Mouse (Mus musculus): ENCODE measurements around the gene Gm11938. TPM values are rescaled to one million over a fixed set of nuclear protein-coding genes. Genes with fewer than 3 reads are reported as not detected.
"Not testable (repeated sequence)": the region's sequence is repeated elsewhere in the genome, so short reads cannot be mapped to it uniquely, and the experiment has no call there.

The Gm11938 gene
- total RNA-seq (2015) (not detected in 2 replicates), total RNA-seq (2017) (not detected in 2 replicates)

DNA sequence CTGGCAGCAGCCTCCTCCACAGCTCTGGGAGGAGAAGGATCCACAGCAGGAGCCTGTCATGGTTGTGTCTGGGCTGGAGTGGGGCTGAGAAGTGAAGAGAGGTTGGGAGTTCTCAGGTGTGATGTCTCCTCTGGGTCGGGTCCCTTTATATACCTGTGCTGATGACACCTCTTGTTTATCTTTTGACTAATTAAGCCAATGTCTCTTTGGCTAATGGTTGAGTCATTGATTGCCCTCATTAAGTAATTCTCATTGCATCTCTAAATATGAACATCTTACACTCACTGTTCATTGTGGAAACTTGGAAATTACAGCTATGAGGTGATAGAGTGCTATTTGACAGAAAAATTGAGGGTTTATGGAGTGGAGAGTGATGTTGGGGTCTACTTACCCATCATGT, at the start of gene Gm11938:
Gm11938 (minus strand) TSS at position 101 of the 400 bp plus-strand sequence.
- not testable (repeated sequence) for ATAC-seq (ENCODE audit: poor library complexity, severe bottlenecking)

DNA sequence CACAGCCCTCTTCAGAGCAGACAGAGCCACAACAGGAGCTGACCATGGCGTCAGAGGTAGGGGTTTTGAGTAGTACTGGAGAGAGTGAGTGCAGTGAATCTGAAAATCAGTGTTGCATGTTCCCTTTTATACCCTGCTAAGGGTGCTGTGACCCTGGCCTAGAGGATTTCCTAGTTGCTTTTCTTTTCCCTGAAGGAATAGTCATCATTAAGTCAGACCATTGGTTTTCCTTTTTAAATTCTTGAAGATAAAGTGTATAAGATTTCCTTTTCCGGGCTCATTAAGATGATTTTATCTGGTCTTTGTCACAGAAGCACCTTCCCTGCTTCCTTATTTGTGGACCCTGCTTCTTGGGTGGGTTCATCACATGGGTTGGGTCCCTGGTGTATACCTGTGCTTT, 47.0 kb upstream of the Gm11938 start, which contains the start of gene Gm11555:
Gm11555 (minus strand) TSS at position 101 of the 400 bp plus-strand sequence.
- ATAC-seq (ENCODE audit: poor library complexity, severe bottlenecking), result no peak

DNA sequence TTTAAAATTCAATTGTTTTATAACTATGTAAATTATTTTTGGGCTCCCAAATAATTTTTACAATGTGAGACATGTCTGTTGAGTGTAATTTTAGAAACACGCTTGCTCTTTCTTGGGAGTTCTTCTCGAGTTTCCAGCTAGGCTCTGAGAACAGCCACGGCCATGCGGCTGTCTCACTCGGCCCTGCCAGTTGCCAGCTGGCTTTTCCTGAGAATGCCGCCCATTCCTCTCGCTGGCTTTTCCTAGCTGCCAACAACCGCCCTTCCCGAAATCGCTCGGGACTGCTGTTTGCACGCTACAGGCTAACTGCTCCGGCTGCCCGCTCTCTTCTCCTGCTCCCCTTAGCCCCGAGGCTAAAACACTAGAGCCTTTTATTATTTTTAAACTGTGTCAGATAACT, 43.3 kb upstream of the Gm11938 start:
- no peak for ATAC-seq (ENCODE audit: poor library complexity, severe bottlenecking)

DNA sequence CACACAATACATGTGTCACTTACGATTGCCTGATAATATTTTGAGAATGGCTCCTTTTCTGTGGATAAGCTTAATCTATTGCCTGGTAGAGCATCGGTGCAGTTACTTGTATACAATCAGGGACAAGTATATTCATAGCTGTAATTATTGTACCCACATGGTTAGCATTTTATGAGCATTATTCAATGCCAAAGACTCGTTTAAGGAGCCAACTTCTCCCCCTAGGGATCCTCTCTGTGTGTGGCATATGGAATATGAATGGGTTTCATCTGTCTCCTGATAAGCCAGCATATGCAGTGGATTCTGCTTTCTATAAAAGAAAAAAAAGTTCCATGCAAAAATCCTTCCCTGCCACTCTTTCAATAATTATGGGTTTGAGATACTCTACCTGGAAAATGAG, 41.2 kb upstream of the Gm11938 start:
- no peak for ATAC-seq (ENCODE audit: poor library complexity, severe bottlenecking)

DNA sequence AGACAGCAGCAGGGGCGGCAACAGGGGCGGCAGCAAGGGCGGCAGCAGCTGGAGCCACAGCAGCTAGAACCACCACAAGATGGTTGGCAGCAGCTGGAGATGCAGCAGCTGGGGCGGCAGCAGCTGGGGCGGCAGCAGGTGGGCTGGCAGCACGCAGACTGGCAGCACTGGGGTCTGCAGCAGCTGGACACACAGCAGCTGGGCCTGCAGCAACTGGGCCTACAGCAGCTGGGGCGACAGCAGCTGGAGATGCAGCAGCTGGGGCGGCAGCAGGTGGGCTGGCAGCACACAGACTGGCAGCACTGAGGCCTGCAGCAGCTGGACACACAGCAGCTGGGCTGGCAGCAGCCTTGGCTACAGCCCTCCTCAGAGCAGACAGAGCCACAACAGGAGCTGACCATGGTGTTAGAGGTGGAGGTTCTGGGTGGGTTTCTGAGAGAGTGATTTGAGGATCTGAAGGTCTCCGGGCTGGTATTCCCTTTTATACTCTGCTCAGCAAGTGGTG, 40.6 kb upstream of the Gm11938 start, which contains the start of gene Krtap4-7:
Krtap4-7 (minus strand) TSS at position 455 of the 505 bp plus-strand sequence.
- not testable (repeated sequence) for ATAC-seq (ENCODE audit: poor library complexity, severe bottlenecking)

DNA sequence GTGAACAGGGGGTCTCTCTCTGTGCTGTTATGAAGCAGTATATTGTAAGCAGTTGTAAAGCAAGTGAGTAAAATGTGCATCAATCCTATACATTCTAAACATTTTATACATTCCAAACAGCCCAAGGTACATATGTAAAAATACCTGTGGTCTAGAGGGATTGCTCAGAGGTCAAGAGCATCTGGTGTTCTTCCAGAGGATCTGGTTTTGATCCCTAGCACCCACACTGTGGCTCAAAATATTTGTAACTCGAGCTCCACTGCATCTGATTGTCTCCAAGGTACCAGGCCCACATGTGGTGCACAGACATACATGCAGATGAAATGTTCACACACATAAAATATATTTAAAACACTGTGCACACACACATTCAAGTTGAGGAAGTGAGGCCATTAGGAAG, 37.8 kb upstream of the Gm11938 start:
- ATAC-seq (ENCODE audit: poor library complexity, severe bottlenecking), result no peak

DNA sequence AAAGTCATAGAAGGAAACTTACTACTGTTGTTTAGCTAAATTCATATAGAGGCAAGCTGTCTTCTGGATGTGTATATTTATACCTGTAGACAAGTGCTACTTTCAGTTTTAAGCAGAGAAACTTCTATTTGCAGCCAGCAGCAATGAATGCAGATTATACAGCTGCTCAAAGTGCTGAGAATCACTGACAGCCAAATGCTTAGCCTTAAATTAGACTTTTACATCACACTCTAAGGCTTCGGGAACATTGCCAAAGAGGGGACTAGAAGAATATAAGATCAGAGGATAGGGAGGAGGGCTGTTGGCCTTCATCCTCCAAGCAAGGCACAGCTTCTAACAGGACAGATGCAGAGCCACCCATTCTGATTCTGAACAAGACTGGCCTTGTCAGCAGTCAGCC, 34.0 kb upstream of the Gm11938 start:
- ATAC-seq (ENCODE audit: poor library complexity, severe bottlenecking), result no peak

DNA sequence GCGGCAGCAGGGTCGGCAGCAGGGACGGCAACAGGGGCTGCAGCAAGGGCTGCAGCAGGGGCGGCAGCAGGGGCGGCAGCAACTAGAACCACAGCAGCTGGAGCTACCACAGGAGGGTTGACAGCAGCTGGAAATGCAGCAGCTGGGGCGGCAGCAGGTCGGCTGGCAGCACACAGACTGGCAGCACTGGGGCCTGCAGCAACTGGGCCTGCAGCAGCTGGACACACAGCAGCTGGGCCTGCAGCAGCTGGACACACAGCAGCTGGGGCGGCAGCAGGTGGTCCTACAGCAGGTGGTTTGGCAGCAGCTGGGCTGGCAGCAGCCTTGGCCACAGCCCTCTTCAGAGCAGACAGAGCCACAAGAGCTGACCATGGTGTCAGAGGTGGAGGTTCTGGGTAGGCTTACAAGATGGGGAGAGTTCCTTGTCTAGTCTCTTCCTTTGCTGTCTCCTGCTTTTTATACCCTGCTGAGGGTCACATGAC, 31.6 kb upstream of the Gm11938 start, which contains the start of gene Krtap4-2:
Krtap4-2 (minus strand) TSS at position 432 of the 482 bp plus-strand sequence.
- no peak for ATAC-seq (ENCODE audit: poor library complexity, severe bottlenecking)

DNA sequence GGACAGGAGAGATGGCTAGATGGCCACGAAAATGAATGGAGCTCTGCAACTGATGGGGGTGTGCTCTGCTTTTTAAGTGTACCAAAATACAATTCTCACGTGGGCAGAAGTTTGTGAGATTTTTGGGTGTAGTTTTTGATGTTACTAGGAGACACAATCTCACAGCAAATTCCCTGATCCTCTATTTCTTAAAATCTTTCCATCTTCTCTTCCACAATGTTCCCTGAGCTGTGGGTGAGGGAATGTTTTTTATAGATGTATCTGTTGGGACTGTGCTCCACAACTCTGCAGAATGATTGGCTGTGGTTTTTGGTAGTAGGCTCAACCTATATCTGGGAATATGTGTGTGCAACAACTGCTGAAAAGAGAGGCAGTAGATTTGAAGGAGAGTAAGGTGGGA, 30.2 kb upstream of the Gm11938 start:
- no peak for ATAC-seq (ENCODE audit: poor library complexity, severe bottlenecking)

DNA sequence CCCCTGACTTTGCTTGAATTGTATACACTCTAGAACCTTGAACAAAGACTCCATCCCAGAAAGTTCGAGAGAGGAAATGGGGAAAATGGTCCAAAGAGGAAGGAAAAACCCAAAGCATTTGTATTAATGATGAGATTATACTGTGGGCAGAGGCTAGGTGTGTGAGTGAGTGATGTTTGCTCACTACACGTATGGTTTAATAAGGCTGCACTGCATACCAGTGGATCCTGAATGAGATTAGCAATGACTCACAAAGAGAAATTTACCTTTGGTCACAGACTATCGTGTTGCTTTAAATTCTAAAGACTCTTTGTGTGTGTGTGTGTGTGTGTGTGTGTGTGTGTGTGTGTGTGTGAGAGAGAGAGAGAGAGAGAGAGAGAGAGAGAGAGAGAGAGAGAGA, 27.8 kb upstream of the Gm11938 start:
- no peak for ATAC-seq (ENCODE audit: poor library complexity, severe bottlenecking)

DNA sequence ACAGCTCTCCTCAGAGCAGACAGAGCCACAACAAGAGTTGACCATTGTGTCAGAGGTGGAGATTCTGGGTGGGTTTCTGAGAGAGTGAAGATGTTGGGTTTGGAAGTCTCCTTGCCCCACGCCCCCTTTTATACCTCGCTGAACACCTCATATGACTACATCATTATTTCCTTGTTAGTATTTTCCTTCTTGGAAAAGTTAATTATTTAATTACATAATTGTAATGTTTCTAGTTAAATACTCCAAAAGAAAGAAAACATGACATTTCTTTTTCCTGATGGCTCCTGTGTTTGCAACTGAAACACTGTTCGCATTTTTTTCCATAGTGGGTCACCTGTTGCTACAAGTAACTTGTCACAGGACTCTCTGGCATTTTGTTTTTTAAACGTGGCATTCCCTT, 25.0 kb upstream of the Gm11938 start, which contains the start of gene Krtap4-1:
Krtap4-1 (minus strand) TSS at position 101 of the 400 bp plus-strand sequence.
- ATAC-seq (ENCODE audit: poor library complexity, severe bottlenecking), result no peak

DNA sequence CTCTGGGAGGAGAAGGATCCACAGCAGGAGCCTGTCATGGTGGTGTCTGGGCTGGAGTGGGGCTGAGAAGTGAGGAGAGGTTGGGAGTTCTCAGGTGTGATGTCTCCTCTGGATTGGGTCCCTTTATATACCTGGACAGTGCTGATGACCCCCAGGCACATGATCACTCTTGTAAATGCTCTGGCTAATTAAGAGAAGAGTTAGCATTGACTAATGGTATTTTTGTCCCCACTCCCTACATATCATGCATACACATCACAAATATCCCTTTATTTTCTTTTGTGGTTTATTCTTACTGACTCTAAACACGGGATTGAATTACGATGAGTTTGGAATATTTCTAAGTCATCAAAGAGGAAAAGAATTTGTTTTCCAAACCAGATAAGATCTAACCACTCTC, 17.2 kb upstream of the Gm11938 start, which contains the start of gene Gm11562:
Gm11562 (minus strand) TSS at position 101 of the 400 bp plus-strand sequence.
- no peak for ATAC-seq (ENCODE audit: poor library complexity, severe bottlenecking)

DNA sequence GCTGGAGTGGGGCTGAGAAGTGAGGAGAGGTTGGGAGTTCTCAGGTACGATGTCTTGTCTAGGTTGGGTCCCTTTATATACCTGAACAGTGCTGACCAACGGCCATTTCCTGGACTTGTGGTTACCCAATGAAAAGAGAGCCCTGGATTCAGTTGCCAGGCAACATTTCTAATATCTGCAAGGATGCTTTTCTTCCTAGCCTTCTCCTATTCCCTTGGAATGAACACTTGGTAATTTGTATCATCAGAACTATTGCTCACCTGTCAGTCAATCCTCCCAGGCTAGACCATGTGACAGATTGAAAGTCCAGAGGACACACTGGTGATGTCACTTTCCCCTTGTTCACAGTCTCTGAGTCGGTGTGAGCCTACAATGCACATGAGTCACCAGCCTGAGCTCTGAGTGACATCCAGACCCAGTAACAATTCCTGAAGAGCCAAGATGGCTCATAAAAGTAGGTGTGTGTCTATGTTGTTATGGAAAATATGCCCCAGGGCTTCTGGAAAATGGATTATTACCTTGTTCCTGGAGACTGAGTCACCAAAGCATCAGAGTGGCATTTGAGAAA, 11.8 kb upstream of the Gm11938 start, which contains the start of gene Krtap2-4:
Krtap2-4 (minus strand) TSS at position 51 of the 568 bp plus-strand sequence.
- ATAC-seq (ENCODE audit: poor library complexity, severe bottlenecking), result no peak

DNA sequence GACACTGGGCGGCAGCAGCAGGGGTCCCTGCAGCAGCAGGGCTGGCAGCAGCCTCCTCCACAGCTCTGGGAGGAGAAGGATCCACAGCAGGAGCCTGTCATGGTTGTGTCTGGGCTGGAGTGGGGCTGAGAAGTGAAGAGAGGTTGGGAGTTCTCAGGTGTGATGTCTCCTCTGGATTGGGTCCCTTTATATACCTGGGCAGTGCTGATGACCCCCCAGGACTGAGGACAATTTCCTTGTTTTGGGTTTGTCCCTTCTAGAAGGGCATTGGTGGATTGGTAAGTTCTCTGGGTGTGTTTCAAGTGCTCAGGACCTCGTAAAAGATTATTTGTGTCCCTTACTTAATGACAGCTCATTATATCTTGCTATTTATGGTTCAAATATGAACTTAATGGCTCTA, 7.0 kb upstream of the Gm11938 start, which contains the start of gene Gm11937:
Gm11937 (minus strand) TSS at position 101 of the 400 bp plus-strand sequence.
- not testable (repeated sequence) for ATAC-seq (ENCODE audit: poor library complexity, severe bottlenecking)

DNA sequence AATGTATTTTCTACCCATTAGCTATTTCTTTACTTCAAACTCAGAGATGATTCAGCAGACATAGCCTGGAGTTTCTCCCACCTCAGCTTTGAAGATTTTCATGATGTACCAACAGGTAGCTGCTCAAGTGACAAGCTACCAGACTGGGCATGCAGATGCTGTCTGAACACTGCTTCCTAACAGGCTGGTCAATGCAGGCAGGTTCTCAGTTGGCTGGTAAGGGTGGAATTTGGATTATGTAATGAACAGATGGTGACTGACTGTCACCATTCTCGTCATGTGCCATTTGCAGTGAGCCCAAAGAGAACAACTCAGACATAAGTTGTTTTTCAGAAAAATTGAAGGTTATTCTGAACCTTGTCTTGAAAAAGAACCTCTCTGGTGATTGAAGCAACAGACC, 6.0 kb upstream of the Gm11938 start:
- ATAC-seq (ENCODE audit: poor library complexity, severe bottlenecking), result no peak

DNA sequence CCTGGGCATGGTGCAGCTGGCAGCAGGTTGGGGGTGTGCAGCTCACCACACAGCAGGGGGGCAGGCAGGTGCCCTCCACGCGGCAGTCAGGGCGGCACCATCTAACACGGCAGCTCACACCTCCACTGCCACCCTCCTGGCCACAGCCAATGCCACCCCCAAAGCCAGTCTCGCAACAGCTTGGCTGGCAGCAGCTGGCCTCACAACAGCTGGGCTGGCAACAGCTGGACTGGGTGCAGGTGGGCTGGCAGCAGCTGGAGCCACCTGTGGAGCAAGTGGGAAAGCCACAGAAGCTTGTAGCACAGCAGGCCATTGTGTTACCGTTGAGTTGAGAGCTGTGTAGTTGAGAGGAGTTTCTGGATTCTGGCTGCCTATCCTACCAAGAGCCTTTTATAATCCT, 5.4 kb downstream of the Gm11938 start, which contains the start of gene Krtap9-3:
Krtap9-3 (minus strand) TSS at position 364 of the 400 bp plus-strand sequence.
- ATAC-seq (ENCODE audit: poor library complexity, severe bottlenecking), result not testable (repeated sequence)

DNA sequence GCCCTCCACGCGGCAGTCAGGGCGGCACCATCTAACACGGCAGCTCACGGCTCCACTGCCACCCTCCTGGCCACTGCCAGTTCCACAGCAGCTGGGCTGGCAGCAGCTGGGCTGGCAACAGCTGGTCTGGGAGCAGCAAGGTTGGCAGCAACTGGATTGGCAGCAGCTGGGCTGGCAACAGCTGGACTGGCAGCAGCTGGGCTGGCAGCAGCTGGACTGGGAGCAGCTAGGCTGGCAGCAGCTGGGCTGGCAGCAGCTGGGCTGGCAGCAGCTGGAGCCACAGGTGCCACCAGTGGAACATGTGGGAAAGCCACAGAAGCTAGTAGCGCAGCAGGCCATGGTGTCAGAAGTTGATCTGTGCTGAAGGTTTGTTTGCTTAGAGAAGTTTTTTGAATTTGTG, 12.1 kb downstream of the Gm11938 start, which contains the start of gene Krtap1-3:
Krtap1-3 (minus strand) TSS at position 359 of the 400 bp plus-strand sequence.
- no peak for ATAC-seq (ENCODE audit: poor library complexity, severe bottlenecking)

DNA sequence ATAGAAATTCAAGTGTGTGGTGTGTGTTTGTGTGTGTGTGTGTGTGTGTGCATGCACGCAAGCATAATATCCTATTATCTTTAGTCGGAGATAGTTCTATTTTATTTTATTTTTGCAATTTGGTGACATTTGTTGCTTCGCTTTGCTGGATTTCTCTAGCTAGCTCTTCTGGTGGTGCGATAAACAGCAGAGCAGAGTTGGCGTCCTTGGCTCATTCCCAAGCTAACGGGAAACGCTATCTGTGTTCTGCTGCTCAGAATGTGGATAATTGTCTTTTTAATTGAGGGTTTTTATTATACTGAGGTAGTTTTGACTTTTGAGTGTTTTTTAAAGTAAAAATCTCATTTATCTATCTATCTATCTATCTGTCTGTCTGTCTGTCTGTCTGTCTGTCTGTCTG, 18.0 kb downstream of the Gm11938 start:
- ATAC-seq (ENCODE audit: poor library complexity, severe bottlenecking), result no peak

DNA sequence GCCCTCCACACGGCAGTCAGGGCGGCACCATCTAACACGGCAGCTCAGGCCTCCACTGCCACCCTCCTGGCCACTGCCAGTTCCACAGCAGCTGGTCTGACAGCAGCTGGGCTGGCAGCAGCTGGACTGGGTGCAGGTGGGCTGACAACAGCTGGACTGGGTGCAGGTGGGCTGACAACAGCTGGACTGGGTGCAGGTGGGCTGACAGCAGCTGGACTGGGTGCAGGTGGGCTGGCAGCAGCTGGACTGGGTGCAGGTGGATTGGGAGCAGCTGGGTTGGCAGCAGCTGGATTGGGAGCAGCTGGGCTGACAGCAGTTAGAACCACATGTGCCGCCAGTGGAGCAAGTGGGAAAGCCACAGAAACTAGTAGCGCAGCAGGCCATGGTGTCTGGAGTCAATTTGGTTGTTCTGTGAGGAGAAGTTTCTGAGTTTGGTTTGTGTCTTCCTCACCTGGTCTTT, 19.8 kb downstream of the Gm11938 start, which contains the start of gene Krtap1-4:
Krtap1-4 (minus strand) TSS at position 410 of the 460 bp plus-strand sequence.
- no peak for ATAC-seq (ENCODE audit: poor library complexity, severe bottlenecking)

DNA sequence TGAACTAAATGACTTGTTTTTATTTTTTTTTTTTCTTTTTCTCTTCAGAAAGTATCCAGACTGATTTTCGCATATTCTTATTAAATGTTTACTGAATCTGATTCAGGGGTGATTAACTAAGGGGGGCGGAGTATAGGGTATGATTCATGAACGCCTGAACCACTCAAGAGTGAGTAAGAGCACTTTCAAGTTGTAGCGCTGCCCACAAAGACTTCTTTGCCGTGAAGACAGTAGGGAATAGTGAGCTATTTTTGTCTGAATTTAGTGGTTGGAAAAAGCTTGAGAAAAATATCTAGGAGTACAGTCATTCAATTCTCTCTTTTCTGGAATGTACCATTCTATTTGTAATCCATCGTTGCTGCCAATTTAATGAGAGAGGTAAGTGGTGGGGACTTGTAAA, 21.5 kb downstream of the Gm11938 start:
- no peak for ATAC-seq (ENCODE audit: poor library complexity, severe bottlenecking)

DNA sequence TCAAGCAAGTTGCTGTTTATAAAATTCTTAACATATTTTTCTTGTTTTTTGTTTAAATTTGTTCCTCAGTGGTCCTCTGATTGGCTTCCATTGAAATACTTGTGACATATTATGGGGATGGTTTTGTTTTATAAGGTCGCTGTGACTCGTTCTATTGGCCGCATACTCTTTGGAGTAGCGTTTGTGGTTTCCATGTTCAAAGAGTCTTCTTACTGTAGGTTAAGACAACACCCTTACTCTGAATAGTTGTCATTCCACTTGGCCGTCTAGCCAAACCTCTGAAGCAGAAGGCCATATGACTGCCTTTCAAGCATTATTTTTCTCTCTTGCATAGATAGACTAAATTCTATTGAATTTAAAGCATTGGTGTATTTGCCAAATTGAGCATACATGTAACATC, 22.1 kb downstream of the Gm11938 start:
- ATAC-seq (ENCODE audit: poor library complexity, severe bottlenecking), result no peak

DNA sequence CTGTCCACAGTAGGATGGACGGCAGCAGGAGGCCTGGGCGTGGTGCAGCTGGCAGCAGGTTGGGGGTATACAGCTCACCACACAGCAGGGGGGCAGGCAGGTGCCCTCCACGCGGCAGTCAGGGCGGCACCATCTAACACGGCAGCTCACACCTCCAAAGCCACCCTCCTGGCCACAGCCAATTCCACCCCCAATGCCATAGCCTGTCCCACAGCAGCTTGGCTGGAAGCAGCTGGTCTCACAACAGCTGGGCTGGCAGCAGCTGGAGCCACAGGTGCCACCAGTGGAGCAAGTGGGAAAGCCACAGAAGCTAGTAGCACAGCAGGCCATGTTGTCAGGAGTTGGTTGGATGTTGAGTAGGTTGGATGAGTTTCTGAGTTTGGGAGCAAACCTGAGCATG, 22.5 kb downstream of the Gm11938 start, which contains the start of gene Krtap1-5:
Krtap1-5 (minus strand) TSS at position 381 of the 400 bp plus-strand sequence.
- ATAC-seq (ENCODE audit: poor library complexity, severe bottlenecking), result no peak

All from megakaryocyte, adult 5-6 weeks (primary cell).